Mouse (Mus musculus): ENCODE results near the gene Gm20828. TPM values are rescaled to one million over a fixed set of nuclear protein-coding genes. Genes with fewer than 3 reads are reported as not detected.

The Gm20828 gene
- total RNA-seq (2023) = not detected in 4 replicates

DNA sequence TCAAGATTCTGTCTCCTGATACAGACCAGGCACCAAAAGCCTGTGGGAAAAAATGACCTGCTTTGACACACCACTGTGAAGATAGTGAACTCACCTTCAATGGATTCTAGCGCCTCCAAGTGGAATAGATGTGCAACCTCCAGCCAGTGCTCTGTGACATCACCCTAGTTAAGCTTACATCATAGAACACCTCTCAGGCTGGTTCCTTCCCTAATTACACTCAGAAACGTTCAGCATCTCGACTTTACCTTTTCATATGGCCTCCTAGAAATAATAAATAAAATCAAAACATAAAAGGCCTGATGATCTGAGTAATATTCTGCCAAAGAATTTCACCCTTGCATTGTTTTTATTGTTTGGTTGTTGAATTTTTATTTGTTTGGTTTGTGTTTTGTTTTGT lies at the start of gene Gm20828:
Gene Gm20828 (minus strand): TSS at position 101 of the 400 bp plus-strand sequence.

Data from B cell, adult 62 days (primary cell).